Mouse (Mus musculus): Measurements from ENCODE around the gene Atp2b4.

Gene Atp2b4

GRCm38 (mm10) chr1:133744609-133745008 lies 56.2 kb downstream of the Atp2b4 start:
- DNase-seq = peak; percentile 58 to 67

GRCm38 (mm10) chr1:133742517-133742916 lies 58.3 kb downstream of the Atp2b4 start:
- no peak for DNase-seq

GRCm38 (mm10) chr1:133741881-133742434 lies 58.9 kb downstream of the Atp2b4 start:
- peak; percentile 18 to 66 for DNase-seq

GRCm38 (mm10) chr1:133741171-133741570 lies 59.7 kb downstream of the Atp2b4 start:
- DNase-seq = no peak

- DNase-seq = no peak
Observed at GRCm38 (mm10) chr1:133736664-133737063, 64.2 kb downstream of the Atp2b4 start.

- DNase-seq = peak; percentile 61 to 76
Observed at GRCm38 (mm10) chr1:133735995-133736652, 64.7 kb downstream of the Atp2b4 start.

GRCm38 (mm10) chr1:133732814-133733213 lies 68.0 kb downstream of the Atp2b4 start:
- DNase-seq = no peak

- DNase-seq = no peak
Observed at GRCm38 (mm10) chr1:133728339-133728738, 72.5 kb downstream of the Atp2b4 start.

GRCm38 (mm10) chr1:133720342-133720741 lies 80.5 kb downstream of the Atp2b4 start:
- no peak for DNase-seq

- DNase-seq = no peak
Observed at GRCm38 (mm10) chr1:133718786-133719185, 82.1 kb downstream of the Atp2b4 start.

- no peak for DNase-seq
Observed at GRCm38 (mm10) chr1:133718296-133718695, 82.5 kb downstream of the Atp2b4 start.

GRCm38 (mm10) chr1:133716464-133716863 lies 84.4 kb downstream of the Atp2b4 start:
- peak; percentile 60 to 65 for DNase-seq

GRCm38 (mm10) chr1:133715191-133715590 lies 85.7 kb downstream of the Atp2b4 start:
- DNase-seq = peak; percentile 59 to 67

- DNase-seq = no peak
Observed at GRCm38 (mm10) chr1:133713009-133713370, 87.9 kb downstream of the Atp2b4 start.

GRCm38 (mm10) chr1:133712288-133713008 lies 88.4 kb downstream of the Atp2b4 start:
- DNase-seq = no peak

GRCm38 (mm10) chr1:133711376-133711775 lies 89.5 kb downstream of the Atp2b4 start:
- DNase-seq = no peak

- DNase-seq = no peak
Observed at GRCm38 (mm10) chr1:133710895-133711294, 89.9 kb downstream of the Atp2b4 start.

- DNase-seq = no peak
Observed at GRCm38 (mm10) chr1:133709292-133709691, 91.5 kb downstream of the Atp2b4 start.

GRCm38 (mm10) chr1:133701824-133702223 lies 99.0 kb downstream of the Atp2b4 start:
- peak in 1 of 2 experiments; percentile 59 for DNase-seq

- DNase-seq = no peak
Observed at GRCm38 (mm10) chr1:133697935-133698620, 102.8 kb downstream of the Atp2b4 start.

- DNase-seq = peak; percentile 90 to 91
Observed at GRCm38 (mm10) chr1:133695901-133696300, 104.9 kb downstream of the Atp2b4 start.

GRCm38 (mm10) chr1:133694876-133695275 lies 106.0 kb downstream of the Atp2b4 start:
- DNase-seq = peak in 1 of 2 experiments; percentile 55

- peak; percentile 32 to 49 for DNase-seq
Observed at GRCm38 (mm10) chr1:133694301-133694700, 106.5 kb downstream of the Atp2b4 start.

Data from kidney, postnatal 25 days (tissue).